Mouse (Mus musculus): ENCODE results near the gene Gm6899. TPM values are rescaled to one million over a fixed set of nuclear protein-coding genes. Genes with fewer than 3 reads are reported as not detected.

Gm6899 gene
- polyA plus RNA-seq, 1 experiment from 2014 or later, result not detected

DNA sequence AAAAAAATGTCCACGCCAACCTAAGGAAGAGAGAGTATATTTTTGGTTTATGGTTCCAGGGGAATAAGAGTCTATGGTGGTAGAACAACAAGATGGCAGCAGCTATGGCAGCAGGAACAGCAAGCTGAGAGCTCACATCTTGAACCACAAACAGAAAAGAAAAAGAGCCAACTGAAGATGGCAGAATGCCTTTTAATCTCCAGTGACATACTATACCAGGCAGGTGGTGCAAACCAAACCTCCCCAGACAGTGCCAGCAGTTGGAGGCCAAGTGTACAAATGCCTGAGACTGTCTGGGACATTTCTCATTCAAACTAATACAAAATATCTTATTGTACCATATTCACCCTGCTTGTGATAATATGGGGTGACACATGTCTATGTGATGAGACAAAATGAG lies 3.1 kb downstream of the Gm6899 start:
- WGBS, result 91% methylated on average over 1 of the region's 1 CpGs
- Histone ChIP-seq H3K9ac (ENCODE audit: low read depth, low read length) (no peak overlapping the region), H3K4me1 (ENCODE audit: control insufficient read depth, insufficient read depth, low read length) (peaks cover 6% of the 10 kb centered on the region; the same call in 1 of the 2 replicates), H3K9me3 (ENCODE audit: control insufficient read depth, low read length) (no peaks in the 10 kb centered on the region), H3K27ac (replicated peaks; ENCODE audit: low read depth, low read length) (no peak overlapping the region), H3K36me3 (ENCODE audit: control insufficient read depth, insufficient read depth, low read length) (no peaks in the 10 kb centered on the region), H3K4me2 (ENCODE audit: low read depth, low read length) (no peak overlapping the region), H3K27me3 (replicated peaks; ENCODE audit: control insufficient read depth, insufficient read depth, low read length) (no peaks in the 10 kb centered on the region), H3K4me3 (ENCODE audit: low read depth, low read length) (no peak overlapping the region)
- DNase-seq (ENCODE audit: low spot score) (no peak), ATAC-seq (ENCODE audit: low read depth) (no peak)

DNA sequence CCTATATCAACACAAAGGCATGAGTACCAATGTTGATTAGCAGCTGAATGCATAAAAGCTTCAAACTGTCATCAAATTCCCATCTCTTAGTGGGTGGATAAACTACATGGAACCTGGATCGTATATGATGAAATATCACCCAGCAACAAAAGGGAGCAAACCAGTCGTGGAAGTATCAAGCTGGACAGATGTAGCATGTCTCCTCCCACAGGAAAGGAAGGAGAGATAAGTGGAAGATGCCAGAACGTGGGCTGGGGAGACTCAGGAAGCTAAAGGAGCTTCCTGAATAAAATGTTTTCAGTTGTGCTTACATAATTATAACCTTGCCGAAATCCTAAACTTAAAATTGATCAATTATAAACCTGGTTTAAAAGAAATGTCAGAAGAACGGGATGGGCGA lies 4.1 kb downstream of the Gm6899 start:
- Histone ChIP-seq H3K27ac (replicated peaks; ENCODE audit: low read depth, low read length) (no peak overlapping the region), H3K36me3 (ENCODE audit: control insufficient read depth, insufficient read depth, low read length) (no peaks in the 10 kb centered on the region), H3K4me3 (ENCODE audit: low read depth, low read length) (no peak overlapping the region), H3K4me1 (ENCODE audit: control insufficient read depth, insufficient read depth, low read length) (peaks cover 6% of the 10 kb centered on the region; the same call in 1 of the 2 replicates), H3K4me2 (ENCODE audit: low read depth, low read length) (no peak overlapping the region), H3K9me3 (ENCODE audit: control insufficient read depth, low read length) (no peaks in the 10 kb centered on the region), H3K9ac (ENCODE audit: low read depth, low read length) (no peak overlapping the region), H3K27me3 (replicated peaks; ENCODE audit: control insufficient read depth, insufficient read depth, low read length) (no peaks in the 10 kb centered on the region)
- WGBS, result 70% methylated on average over 6 of the region's 6 CpGs
- no peak for DNase-seq (ENCODE audit: low spot score)
- ATAC-seq (ENCODE audit: low read depth), result no peak

DNA sequence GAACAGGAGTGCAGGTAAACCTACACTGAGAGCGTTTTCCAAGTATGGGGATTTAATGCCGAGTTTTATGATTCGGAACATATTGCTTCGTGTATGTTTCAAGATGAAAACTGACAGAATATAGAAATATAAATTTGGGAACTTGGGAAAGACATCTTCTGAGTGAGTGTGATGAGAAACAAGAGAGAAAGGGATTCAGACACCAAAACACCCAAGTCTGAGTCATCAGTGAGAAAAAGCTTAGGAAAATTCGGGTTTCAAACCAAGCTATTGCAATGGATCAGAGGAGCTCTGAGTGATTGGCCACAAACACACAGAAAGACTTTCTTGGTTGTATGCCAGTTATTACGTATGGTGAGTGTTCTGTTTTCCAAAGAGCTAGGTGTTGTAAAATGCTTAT lies 4.7 kb downstream of the Gm6899 start:
- no peak for ATAC-seq (ENCODE audit: low read depth)
- Histone ChIP-seq H3K4me1 (ENCODE audit: control insufficient read depth, insufficient read depth, low read length) (0 out of 2 replicates have a peak, but pooled peaks cover under 1% of the 10 kb centered on the region), H3K9me3 (ENCODE audit: control insufficient read depth, low read length) (no peaks in the 10 kb centered on the region), H3K36me3 (ENCODE audit: control insufficient read depth, insufficient read depth, low read length) (no peaks in the 10 kb centered on the region), H3K27me3 (replicated peaks; ENCODE audit: control insufficient read depth, insufficient read depth, low read length) (no peaks in the 10 kb centered on the region), H3K27ac (replicated peaks; ENCODE audit: low read depth, low read length) (no peak overlapping the region), H3K9ac (ENCODE audit: low read depth, low read length) (no peak overlapping the region), H3K4me2 (ENCODE audit: low read depth, low read length) (no peak overlapping the region), H3K4me3 (ENCODE audit: low read depth, low read length) (no peak overlapping the region)
- no peak for DNase-seq (ENCODE audit: low spot score)
- WGBS, result 72% methylated on average over 6 of the region's 6 CpGs

DNA sequence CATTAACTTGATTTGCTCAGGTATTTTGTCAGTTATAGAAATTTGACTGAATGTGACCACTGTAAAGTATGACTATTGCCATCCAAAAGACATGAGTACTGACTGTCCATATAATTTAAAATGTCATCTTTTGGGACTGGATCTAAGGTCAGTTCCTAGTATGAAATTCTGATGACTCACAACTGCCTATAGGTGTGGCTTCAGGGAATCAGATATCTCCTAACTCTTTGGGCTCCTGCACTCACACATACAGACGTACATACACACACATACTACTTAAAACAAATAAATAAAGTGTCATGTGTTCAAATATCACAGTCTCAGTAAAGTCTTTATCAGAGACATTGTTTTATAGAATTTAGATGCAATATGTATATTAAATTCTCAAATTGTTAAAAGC lies 5.8 kb downstream of the Gm6899 start:
- no peak overlapping the region for H3K27ac ChIP-seq (replicated peaks; ENCODE audit: low read depth, low read length)

GRCm38 (mm10) chr11:26600692-26601091 lies 7.7 kb downstream of the Gm6899 start:
- no peaks in the 10 kb centered on the region for H3K27me3 ChIP-seq (replicated peaks; ENCODE audit: control insufficient read depth, insufficient read depth, low read length)
- no peak overlapping the region for H3K27ac ChIP-seq (replicated peaks; ENCODE audit: low read depth, low read length)
- H3K4me2 ChIP-seq (ENCODE audit: low read depth, low read length), result no peak overlapping the region
- DNase-seq (ENCODE audit: low spot score) (no peak), ATAC-seq (ENCODE audit: low read depth) (no peak)
- H3K36me3 ChIP-seq (ENCODE audit: control insufficient read depth, insufficient read depth, low read length), result no peaks in the 10 kb centered on the region
- H3K9ac ChIP-seq (ENCODE audit: low read depth, low read length), result no peak overlapping the region
- H3K4me3 ChIP-seq (ENCODE audit: low read depth, low read length), result no peak overlapping the region
- no peaks in the 10 kb centered on the region for H3K9me3 ChIP-seq (ENCODE audit: control insufficient read depth, low read length)
- H3K4me1 ChIP-seq (ENCODE audit: control insufficient read depth, insufficient read depth, low read length), result no peaks in the 10 kb centered on the region
- 83% methylated on average over 4 of the region's 4 CpGs for WGBS

More for the DNA sequence above, 5.8 kb downstream of the Gm6899 start:
- H3K9me3 ChIP-seq (ENCODE audit: control insufficient read depth, low read length), result no peaks in the 10 kb centered on the region
- H3K4me2 ChIP-seq (ENCODE audit: low read depth, low read length), result no peak overlapping the region
- no peaks in the 10 kb centered on the region for H3K36me3 ChIP-seq (ENCODE audit: control insufficient read depth, insufficient read depth, low read length)
- 68% methylated on average over 1 of the region's 1 CpGs for WGBS
- ATAC-seq (ENCODE audit: low read depth) (no peak), DNase-seq (ENCODE audit: low spot score) (no peak)
- no peak overlapping the region for H3K9ac ChIP-seq (ENCODE audit: low read depth, low read length)
- no peak overlapping the region for H3K4me3 ChIP-seq (ENCODE audit: low read depth, low read length)
- H3K27me3 ChIP-seq (replicated peaks; ENCODE audit: control insufficient read depth, insufficient read depth, low read length), result no peaks in the 10 kb centered on the region
- H3K4me1 ChIP-seq (ENCODE audit: control insufficient read depth, insufficient read depth, low read length), result no peaks in the 10 kb centered on the region

DNA sequence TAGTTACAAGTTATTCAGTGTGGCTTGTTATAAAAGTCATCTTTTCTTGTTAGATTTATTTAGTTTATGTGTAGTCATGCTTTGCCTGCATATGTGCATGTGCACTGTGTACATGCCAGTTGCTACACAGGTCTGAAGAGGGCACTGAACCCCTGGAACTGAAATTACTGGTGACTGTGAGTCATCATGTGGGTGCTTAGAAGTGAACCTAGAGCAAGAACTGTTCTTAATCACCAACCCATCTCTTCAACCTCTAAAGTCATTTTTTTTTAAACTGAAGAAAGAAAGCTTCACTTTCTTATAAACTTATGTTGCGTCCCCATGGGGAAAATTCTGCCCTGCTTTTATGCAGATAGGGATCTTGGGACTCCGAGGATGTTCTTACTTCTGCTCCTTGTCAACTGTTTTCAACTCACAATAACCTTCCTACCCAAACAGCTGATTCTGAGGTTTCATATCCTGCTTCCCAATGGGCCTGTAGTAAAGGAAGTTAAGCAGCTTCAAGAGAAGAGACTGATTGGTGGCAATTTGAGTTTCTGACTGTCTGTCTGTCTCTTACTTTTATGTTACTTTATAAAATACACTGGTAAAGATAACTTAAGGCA lies 8.6 kb downstream of the Gm6899 start:
- WGBS, result 72% methylated on average over 2 of the region's 2 CpGs

DNA sequence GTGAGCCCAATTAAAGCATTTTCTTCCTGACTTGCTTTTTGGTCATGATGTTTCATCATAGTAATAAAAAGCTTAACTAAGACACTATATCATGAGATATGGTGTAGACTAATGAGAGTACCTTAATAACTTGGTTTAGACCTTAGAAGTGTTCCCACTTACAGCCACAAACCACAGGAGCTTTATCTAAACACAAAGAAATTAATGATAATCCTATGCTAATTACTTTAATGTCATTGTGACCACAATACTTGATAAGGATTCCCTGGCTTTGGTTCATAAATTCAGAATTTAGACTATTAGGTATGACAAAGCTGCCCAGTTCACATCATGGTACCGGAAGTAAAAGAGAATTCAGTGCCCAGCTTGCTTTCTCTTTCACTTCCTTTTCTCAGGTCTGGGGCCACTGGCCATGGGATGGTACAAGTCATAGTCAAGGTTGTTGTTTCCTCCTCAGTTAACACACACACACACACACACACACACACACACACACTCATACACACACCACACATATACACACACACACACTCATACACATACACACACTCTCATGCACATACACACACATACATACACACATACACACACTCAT lies 11.1 kb downstream of the Gm6899 start:
- no peak for ATAC-seq (ENCODE audit: low read depth)
- Histone ChIP-seq H3K36me3 (ENCODE audit: control insufficient read depth, insufficient read depth, low read length) (no peaks in the 10 kb centered on the region), H3K4me2 (ENCODE audit: low read depth, low read length) (no peak overlapping the region), H3K4me1 (ENCODE audit: control insufficient read depth, insufficient read depth, low read length) (no peaks in the 10 kb centered on the region), H3K27ac (replicated peaks; ENCODE audit: low read depth, low read length) (no peak overlapping the region), H3K9ac (ENCODE audit: low read depth, low read length) (no peak overlapping the region), H3K9me3 (ENCODE audit: control insufficient read depth, low read length) (no peaks in the 10 kb centered on the region), H3K4me3 (ENCODE audit: low read depth, low read length) (no peak overlapping the region), H3K27me3 (replicated peaks; ENCODE audit: control insufficient read depth, insufficient read depth, low read length) (no peaks in the 10 kb centered on the region)
- DNase-seq (ENCODE audit: low spot score), result no peak
- 95% methylated on average over 1 of the region's 1 CpGs for WGBS

More for the DNA sequence above, 8.6 kb downstream of the Gm6899 start:
- H3K36me3 ChIP-seq (ENCODE audit: control insufficient read depth, insufficient read depth, low read length), result no peaks in the 10 kb centered on the region
- H3K4me1 ChIP-seq (ENCODE audit: control insufficient read depth, insufficient read depth, low read length), result no peaks in the 10 kb centered on the region
- H3K4me3 ChIP-seq (ENCODE audit: low read depth, low read length), result no peak overlapping the region
- H3K9me3 ChIP-seq (ENCODE audit: control insufficient read depth, low read length), result no peaks in the 10 kb centered on the region
- H3K9ac ChIP-seq (ENCODE audit: low read depth, low read length), result no peak overlapping the region
- no peaks in the 10 kb centered on the region for H3K27me3 ChIP-seq (replicated peaks; ENCODE audit: control insufficient read depth, insufficient read depth, low read length)
- no peak overlapping the region for H3K4me2 ChIP-seq (ENCODE audit: low read depth, low read length)
- DNase-seq (ENCODE audit: low spot score) (no peak), ATAC-seq (ENCODE audit: low read depth) (no peak)
- no peak overlapping the region for H3K27ac ChIP-seq (replicated peaks; ENCODE audit: low read depth, low read length)

- H3K4me2 ChIP-seq (ENCODE audit: low read depth, low read length), result no peak overlapping the region
- DNase-seq (ENCODE audit: low spot score) (no peak), ATAC-seq (ENCODE audit: low read depth) (no peak)
- no peaks in the 10 kb centered on the region for H3K36me3 ChIP-seq (ENCODE audit: control insufficient read depth, insufficient read depth, low read length)
- no peaks in the 10 kb centered on the region for H3K27me3 ChIP-seq (replicated peaks; ENCODE audit: control insufficient read depth, insufficient read depth, low read length)
- 64% methylated on average over 10 of the region's 10 CpGs for WGBS
- H3K27ac ChIP-seq (replicated peaks; ENCODE audit: low read depth, low read length), result no peak overlapping the region
- no peak overlapping the region for H3K9ac ChIP-seq (ENCODE audit: low read depth, low read length)
- H3K9me3 ChIP-seq (ENCODE audit: control insufficient read depth, low read length), result no peaks in the 10 kb centered on the region
- H3K4me1 ChIP-seq (ENCODE audit: control insufficient read depth, insufficient read depth, low read length), result no peaks in the 10 kb centered on the region
- H3K4me3 ChIP-seq (ENCODE audit: low read depth, low read length), result no peak overlapping the region
These were observed 15.8 kb downstream of the Gm6899 start for GRCm38 (mm10) chr11:26608795-26609194.

All from embryonic facial prominence, embryonic 14.5 days (tissue).